Mouse (Mus musculus) right cerebral cortex, postnatal 36 days (tissue): ENCODE data around the gene Zfp352.
"Not testable (repeated sequence)": the region's sequence is repeated elsewhere in the genome, so short reads cannot be mapped to it uniquely, and the experiment has no call there.

Experiments used
- DNase-seq, 2 experiments: peaks; one replicate each; pipeline ENCODE4 v3.0.0; 2022; ENCODE audit warnings: low spot score in 2 of 2, mixed read lengths in 1 of 2

The Zfp352 gene

GRCm38 (mm10) chr4:90218520-90218919, at the start of gene Zfp352:
TSS of gene Zfp352 (plus strand) at chr4:90218820.
- no peak for DNase-seq

- no peak for DNase-seq
Measured at GRCm38 (mm10) chr4:90170890-90171483, 47.6 kb upstream of the Zfp352 start.

DNA sequence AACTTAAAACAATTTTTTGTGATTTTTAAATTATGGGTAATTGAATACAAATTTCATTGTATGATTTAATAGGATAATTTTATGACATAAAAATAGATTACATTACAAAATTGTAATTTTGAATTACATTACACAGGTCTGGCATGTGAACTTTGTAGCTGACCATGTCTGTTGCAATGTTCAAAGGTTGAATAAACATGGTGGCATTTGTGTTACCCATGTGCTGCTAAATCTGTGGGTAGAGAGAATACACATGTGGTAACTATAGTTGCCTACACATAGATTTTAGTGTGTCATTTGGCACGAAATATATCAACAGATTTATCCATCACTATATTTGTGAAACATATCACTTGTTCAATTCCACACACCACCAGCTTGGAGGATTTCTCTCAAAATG, 44.6 kb upstream of the Zfp352 start:
- DNase-seq: no peak

DNA sequence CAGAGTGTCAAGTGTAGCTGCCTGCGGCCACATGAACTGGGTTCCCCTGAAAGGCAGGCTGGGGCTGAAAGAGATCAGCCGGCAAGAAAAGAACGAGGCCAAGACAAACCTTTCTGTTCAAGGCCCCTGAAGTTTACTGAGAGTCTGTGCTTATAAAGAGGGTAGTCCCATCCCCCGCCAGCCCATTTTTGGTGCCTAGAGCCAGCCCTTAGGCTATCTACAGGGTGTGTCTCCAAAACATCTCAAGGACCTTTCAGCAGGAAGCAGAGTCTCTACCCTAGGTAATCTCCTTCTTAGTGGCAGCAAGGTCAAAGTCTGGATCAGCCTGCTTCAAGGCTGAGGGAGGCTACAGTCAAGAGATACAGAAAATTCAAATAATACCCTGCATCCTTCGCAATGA, 15.2 kb upstream of the Zfp352 start:
- no peak for DNase-seq

DNA sequence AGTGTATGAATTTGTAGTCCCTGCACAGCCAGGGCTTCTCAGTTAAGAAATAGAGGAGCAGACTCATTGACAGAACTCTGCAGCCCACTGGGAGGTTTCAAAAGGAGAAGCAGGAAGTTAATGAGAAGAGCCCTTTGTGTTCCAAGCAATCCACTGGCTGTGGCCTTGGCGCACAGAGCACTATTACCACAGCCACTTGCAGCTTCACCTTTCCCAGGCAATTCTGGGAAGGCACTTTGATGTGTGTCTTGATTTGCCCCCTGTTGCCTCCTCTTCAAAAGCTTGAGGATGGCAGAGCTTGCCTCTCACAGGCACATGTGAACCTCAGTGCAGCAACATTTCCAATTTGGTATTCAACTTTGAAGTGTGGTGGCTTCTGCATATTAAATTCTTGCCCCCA, 7.1 kb upstream of the Zfp352 start:
- DNase-seq: no peak

DNA sequence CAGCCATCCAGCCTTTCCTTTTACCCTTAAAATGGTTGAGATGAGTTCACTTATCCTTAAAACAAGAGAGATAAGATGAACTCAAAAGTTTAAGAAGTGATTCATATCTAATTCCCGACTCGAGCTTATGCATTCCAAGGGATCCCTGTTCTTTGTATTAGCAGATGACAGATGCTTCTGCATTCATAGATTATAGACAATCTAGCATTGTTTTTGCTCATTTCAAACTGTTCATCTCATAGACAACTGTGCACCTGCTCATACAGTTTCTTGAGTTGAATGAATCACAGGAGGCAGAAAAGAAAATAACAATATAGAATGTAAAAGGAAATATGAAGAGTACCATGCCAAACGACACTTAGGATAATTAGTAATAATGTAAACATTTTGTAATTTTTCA, 6.5 kb upstream of the Zfp352 start:
- DNase-seq: no peak

- DNase-seq: not testable (repeated sequence)
Measured at GRCm38 (mm10) chr4:90235646-90236045, 17.0 kb downstream of the Zfp352 start.

DNA sequence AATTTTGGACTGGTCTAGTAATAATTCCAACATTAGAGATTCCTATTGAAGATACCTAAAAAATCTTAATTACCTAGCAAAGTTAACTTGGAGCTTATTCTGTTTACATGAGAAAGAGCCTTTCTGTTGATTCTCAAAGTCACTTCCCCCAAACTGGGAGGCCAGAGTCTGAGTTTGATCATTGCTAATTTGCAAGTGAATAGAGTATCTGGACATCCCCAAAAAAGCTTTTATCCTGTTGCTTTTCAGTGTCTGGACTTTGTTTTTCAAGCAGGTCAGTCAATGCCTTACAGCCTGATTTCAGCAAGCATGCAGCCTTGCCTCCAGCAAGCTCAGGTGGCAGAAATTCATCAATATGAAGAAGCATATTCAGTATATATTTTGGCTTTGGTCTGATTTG, 51.2 kb downstream of the Zfp352 start:
- no peak for DNase-seq
